Mouse (Mus musculus) adrenal gland, adult (tissue): ENCODE data around the gene Hacd1.
"Not testable (repeated sequence)": the region's sequence is repeated elsewhere in the genome, so short reads cannot be mapped to it uniquely, and the experiment has no call there.

ENCODE experiments used
- DNase-seq, 2 experiments: peaks; one replicate each; pipeline ENCODE4 v3.0.0; 2022 to 2023; ENCODE audit warnings: low spot score in 1 of 2; ENCODE audit not compliant: inconsistent age in 2 of 2

Hacd1 gene

GRCm38 (mm10) chr2:14055566-14056331 lies at the start of gene Hacd1:
Hacd1 (minus strand) TSS chr2:14056135.
- DNase-seq = peak; percentile 86 to 94

GRCm38 (mm10) chr2:14103924-14104323 lies 48.0 kb upstream of the Hacd1 start:
- DNase-seq = no peak

- no peak for DNase-seq
These were observed 46.7 kb upstream of the Hacd1 start for GRCm38 (mm10) chr2:14102603-14103002.

- no peak for DNase-seq
These were observed 44.6 kb upstream of the Hacd1 start for GRCm38 (mm10) chr2:14100533-14100932.

- DNase-seq = not testable (repeated sequence)
These were observed 22.6 kb upstream of the Hacd1 start for GRCm38 (mm10) chr2:14078527-14078926.

GRCm38 (mm10) chr2:14074221-14074901 lies 18.4 kb upstream of the Hacd1 start:
- DNase-seq = no peak

GRCm38 (mm10) chr2:14073362-14074220 lies 17.7 kb upstream of the Hacd1 start, which contains the start of gene Stam:
Stam (plus strand) TSS chr2:14074098.
- DNase-seq = peak; percentile 91 to 97

- DNase-seq = no peak
These were observed 17.1 kb upstream of the Hacd1 start for GRCm38 (mm10) chr2:14073008-14073361.

- DNase-seq = no peak
These were observed 14.5 kb upstream of the Hacd1 start for GRCm38 (mm10) chr2:14070466-14070865.

GRCm38 (mm10) chr2:14069027-14069426 lies 13.1 kb upstream of the Hacd1 start:
- no peak for DNase-seq

GRCm38 (mm10) chr2:14065704-14066650 lies 10.0 kb upstream of the Hacd1 start:
- DNase-seq = no peak

- DNase-seq = peak; percentile 69 to 84
These were observed 768 bp downstream of the Hacd1 start for GRCm38 (mm10) chr2:14055168-14055565.

- DNase-seq = no peak
These were observed 1.2 kb downstream of the Hacd1 start for GRCm38 (mm10) chr2:14054716-14055115.

- DNase-seq = no peak
These were observed 1.8 kb downstream of the Hacd1 start for GRCm38 (mm10) chr2:14054163-14054562.

GRCm38 (mm10) chr2:14053618-14054017 lies 2.3 kb downstream of the Hacd1 start:
- no peak for DNase-seq

GRCm38 (mm10) chr2:14048808-14049207 lies 7.1 kb downstream of the Hacd1 start:
- no peak for DNase-seq

GRCm38 (mm10) chr2:14048381-14048780 lies 7.6 kb downstream of the Hacd1 start:
- DNase-seq = peak; percentile 68 to 88

GRCm38 (mm10) chr2:14043577-14044170 lies 12.3 kb downstream of the Hacd1 start:
- no peak for DNase-seq

- no peak for DNase-seq
These were observed 12.9 kb downstream of the Hacd1 start for GRCm38 (mm10) chr2:14043011-14043410.

- peak in 1 of 2 experiments; percentile 44 for DNase-seq
These were observed 14.7 kb downstream of the Hacd1 start for GRCm38 (mm10) chr2:14041249-14041648.
